In genomic region chrX:74245107-74245506, GRCm38 (mm10) we compare ENCODE assay signal across 8 mouse cellular contexts. TPM values are rescaled to one million over a fixed set of nuclear protein-coding genes. Genes with fewer than 3 reads are reported as not detected.
DNase-seq lines count a peak whose midpoint lies in the region; ATAC-seq and TF ChIP-seq lines count a peak whose summit lies in the region.

No protein-coding gene starts in this region.

- no peaks in the 10 kb centered on the region for H3K9me3 ChIP-seq in hindbrain, embryonic 16.5 days (ENCODE audit: control insufficient read depth, low read length)
- no peaks in the 10 kb centered on the region for H3K9me3 ChIP-seq in midbrain, postnatal 0 days (ENCODE audit: low read length)

- H3K4me3 ChIP-seq in layer of hippocampus, adult 2 months, result peak overlapping the region; percentile 70
- peak overlapping the region; percentile 71; the same call in 1 of the 2 replicates for H3K4me3 ChIP-seq in cortical plate, adult 2 months (ENCODE audit: insufficient read depth, low read length)
- H3K4me3 ChIP-seq in hindbrain, embryonic 16.5 days (ENCODE audit: low read length), result peak overlapping the region; percentile 58
- peak overlapping the region; percentile 45 for H3K4me3 ChIP-seq in midbrain, postnatal 0 days (ENCODE audit: low read depth, low read length)

- H3K36me3 ChIP-seq in hindbrain, embryonic 16.5 days (ENCODE audit: control insufficient read depth, insufficient read depth, low read length), result peaks cover 14% of the 10 kb centered on the region
- peaks cover 19% of the 10 kb centered on the region for H3K36me3 ChIP-seq in midbrain, postnatal 0 days (ENCODE audit: insufficient read depth, low read length)

- 23% methylated on average over 1 of the region's 1 CpGs for WGBS in hindbrain, embryonic 16.5 days
- 23% methylated on average over 1 of the region's 1 CpGs for WGBS in midbrain, postnatal 0 days

- no peak for DNase-seq in layer of hippocampus, adult 2 months (ENCODE audit: low spot score in 2 of 2)
- DNase-seq in layer of hippocampus, adult 8-10 months (ENCODE audit: low spot score in 2 of 2), result no peak
- no peak for DNase-seq in midbrain, postnatal 0 days (ENCODE audit: low spot score)
- no peak for DNase-seq in right cerebral cortex, postnatal 25 days
- DNase-seq in B cell, adult 2 months, result no peak
- no peak for DNase-seq in ovary, adult 18-20 months (ENCODE audit: low spot score)

- no peaks in the 10 kb centered on the region for H3K27me3 ChIP-seq in hindbrain, embryonic 16.5 days (replicated peaks; ENCODE audit: control insufficient read depth, insufficient read depth, low read length)
- no peaks in the 10 kb centered on the region for H3K27me3 ChIP-seq in midbrain, postnatal 0 days (ENCODE audit: insufficient read depth, low read length)

- no peak for TF ChIP-seq POLR2A in cortical plate, adult 2 months (IDR thresholded peaks at IDR 0.05; ENCODE audit: extremely low read depth, insufficient read depth, low read length)

- H3K4me1 ChIP-seq in cortical plate, adult 2 months (ENCODE audit: control insufficient read depth, insufficient read depth, low read length), result no peaks in the 10 kb centered on the region
- peaks cover 11% of the 10 kb centered on the region for H3K4me1 ChIP-seq in hindbrain, embryonic 16.5 days (ENCODE audit: control insufficient read depth, insufficient read depth, low read depth, low read length)
- no peaks in the 10 kb centered on the region for H3K4me1 ChIP-seq in midbrain, postnatal 0 days (ENCODE audit: insufficient read depth, low read length)

- TF ChIP-seq CTCF in layer of hippocampus, adult 2 months (conservative IDR thresholded peaks at IDR 0.05), result no peak
- TF ChIP-seq CTCF in cortical plate, adult 2 months (IDR thresholded peaks at IDR 0.05; ENCODE audit: extremely low read depth, insufficient read depth, low read length), result no peak
- no peak for TF ChIP-seq CTCF in midbrain, postnatal 0 days (IDR thresholded peaks at IDR 0.05)

- H3K4me2 ChIP-seq in hindbrain, embryonic 16.5 days (ENCODE audit: low read length), result peak overlapping the region; percentile 49
- H3K4me2 ChIP-seq in midbrain, postnatal 0 days (ENCODE audit: low read depth, low read length, poor library complexity, severe bottlenecking), result peak overlapping the region; percentile 55

- H3K9ac ChIP-seq in hindbrain, embryonic 16.5 days (ENCODE audit: low read depth, low read length), result peak overlapping the region; percentile 74
- peak overlapping the region; percentile 68 for H3K9ac ChIP-seq in midbrain, postnatal 0 days (replicated peaks; ENCODE audit: low read length, poor library complexity, severe bottlenecking)

- peak overlapping the region; percentile 86 for H3K27ac ChIP-seq in layer of hippocampus, adult 2 months
- no peak overlapping the region for H3K27ac ChIP-seq in cortical plate, adult 2 months (ENCODE audit: insufficient read depth, low read length)
- H3K27ac ChIP-seq in hindbrain, embryonic 16.5 days (ENCODE audit: low read depth, low read length), result peak overlapping the region; percentile 1; the same call in 1 of the 2 replicates
- H3K27ac ChIP-seq in midbrain, postnatal 0 days (ENCODE audit: low read depth, low read length), result peak overlapping the region; percentile 87

- no peak for ATAC-seq in hindbrain, embryonic 16.5 days
- no peak for ATAC-seq in midbrain, postnatal 0 days (ENCODE audit: low FRiP score)

RNA-seq across cellular contexts. Expression of gene Flna, which starts 4.5 kb away (rescaled TPM):
- 10 to 100 TPM; 77.1 to 78.0 TPM for total RNA-seq in layer of hippocampus, adult 2 months (2021)
- 100 to 1,000 TPM in 1 of 4 experiments, 10 to 100 TPM in 3; 70.1 to 101 (median 86.8) TPM for total RNA-seq in layer of hippocampus, adult 8-10 months (2022)
- 157 and 175 TPM in 2 replicates for polyA plus RNA-seq in cortical plate, adult 2 months (2012; rRNA removed)
- 77.4 and 103 TPM in 2 replicates for polyA plus RNA-seq in hindbrain, embryonic 16.5 days (2015; fragmentation: Nextera tagmentation; extraction: Ambion mirVana)
- 219 and 282 TPM in 2 replicates for total RNA-seq in midbrain, postnatal 0 days (2014; rRNA removed)
- polyA plus RNA-seq in midbrain, postnatal 0 days (2015; fragmentation: Nextera tagmentation; extraction: Ambion mirVana), result 52.8 and 54.8 TPM in 2 replicates

RNA-seq across cellular contexts. Expression of gene Emd, which starts 9.4 kb away (rescaled TPM):
- total RNA-seq in layer of hippocampus, adult 2 months (2021), result 10 to 100 TPM; 31.8 to 39.5 TPM
- 10 to 100 TPM; 33.0 to 42.3 (median 35.6) TPM for total RNA-seq in layer of hippocampus, adult 8-10 months (2022)
- polyA plus RNA-seq in cortical plate, adult 2 months (2012; rRNA removed), result 41.9 and 43.6 TPM in 2 replicates
- polyA plus RNA-seq in hindbrain, embryonic 16.5 days (2015; fragmentation: Nextera tagmentation; extraction: Ambion mirVana), result 13.1 and 14.8 TPM in 2 replicates
- total RNA-seq in midbrain, postnatal 0 days (2014; rRNA removed), result 58.0 and 70.0 TPM in 2 replicates
- polyA plus RNA-seq in midbrain, postnatal 0 days (2015; fragmentation: Nextera tagmentation; extraction: Ambion mirVana), result 16.3 and 18.2 TPM in 2 replicates

RNA-seq across cellular contexts. Expression of gene Rpl10, which starts 25.5 kb away (rescaled TPM):
- total RNA-seq in layer of hippocampus, adult 2 months (2021), result 100 to 1,000 TPM; 137 to 175 TPM
- total RNA-seq in layer of hippocampus, adult 8-10 months (2022), result 100 to 1,000 TPM; 106 to 243 (median 166) TPM
- polyA plus RNA-seq in cortical plate, adult 2 months (2012; rRNA removed), result 770 and 800 TPM in 2 replicates
- 342 and 444 TPM in 2 replicates for polyA plus RNA-seq in hindbrain, embryonic 16.5 days (2015; fragmentation: Nextera tagmentation; extraction: Ambion mirVana)
- total RNA-seq in midbrain, postnatal 0 days (2014; rRNA removed), result 2,035 and 2,080 TPM in 2 replicates
- polyA plus RNA-seq in midbrain, postnatal 0 days (2015; fragmentation: Nextera tagmentation; extraction: Ambion mirVana), result 390 and 408 TPM in 2 replicates

RNA-seq across cellular contexts. Expression of gene Taz, which starts 36.6 kb away (rescaled TPM):
- total RNA-seq in layer of hippocampus, adult 2 months (2021), result 10 to 100 TPM; 61.4 to 71.4 TPM
- 10 to 100 TPM; 64.2 to 86.3 (median 75.9) TPM for total RNA-seq in layer of hippocampus, adult 8-10 months (2022)
- 83.0 and 101 TPM in 2 replicates for polyA plus RNA-seq in cortical plate, adult 2 months (2012; rRNA removed)
- polyA plus RNA-seq in hindbrain, embryonic 16.5 days (2015; fragmentation: Nextera tagmentation; extraction: Ambion mirVana), result 78.4 and 79.0 TPM in 2 replicates
- 44.4 and 49.2 TPM in 2 replicates for total RNA-seq in midbrain, postnatal 0 days (2014; rRNA removed)
- 65.9 and 69.8 TPM in 2 replicates for polyA plus RNA-seq in midbrain, postnatal 0 days (2015; fragmentation: Nextera tagmentation; extraction: Ambion mirVana)

RNA-seq across cellular contexts. Expression of gene Dnase1l1, which starts 37.0 kb away (rescaled TPM):
- total RNA-seq in layer of hippocampus, adult 2 months (2021), result 1 to 10 TPM; 1.6 to 2.1 TPM
- 1 to 10 TPM; 2.9 to 7.3 (median 5.2) TPM for total RNA-seq in layer of hippocampus, adult 8-10 months (2022)
- 5.3 TPM in 2 replicates for polyA plus RNA-seq in cortical plate, adult 2 months (2012; rRNA removed)
- 4.4 and 4.7 TPM in 2 replicates for polyA plus RNA-seq in hindbrain, embryonic 16.5 days (2015; fragmentation: Nextera tagmentation; extraction: Ambion mirVana)
- 3.8 and 7.5 TPM in 2 replicates for total RNA-seq in midbrain, postnatal 0 days (2014; rRNA removed)
- polyA plus RNA-seq in midbrain, postnatal 0 days (2015; fragmentation: Nextera tagmentation; extraction: Ambion mirVana), result 3.0 and 3.3 TPM in 2 replicates
